Mouse (Mus musculus) hindbrain, embryonic 14.5 days (tissue): Measurements from ENCODE around the gene Palm3. TPM values are rescaled to one million over a fixed set of nuclear protein-coding genes. Genes with fewer than 3 reads are reported as not detected.
A peak's percentile ranks its signal among the peaks of the same experiment; 100 is the strongest.

Experiments used
- ATAC-seq: fragments of 200-750 bp; cut with Nextera tagmentation; 2 replicates; pipeline ENCODE4 v1.8.0; 2017; ENCODE audit warnings: moderate number of reproducible peaks, mild to moderate bottlenecking, moderate TSS enrichment, moderate library complexity; ENCODE audit not compliant: low FRiP score
- DNase-seq: peaks from one replicate; pipeline ENCODE4 v3.0.0-alpha.2; 2015; ENCODE audit warnings: low spot score
- H3K27ac ChIP-seq: fragments of 300-500 bp; sonication (generic); 2 replicates; pipeline ENCODE4 v1.5.1; 2014; ENCODE audit warnings: mild to moderate bottlenecking, moderate library complexity
- H3K27me3 ChIP-seq: fragments of 300-500 bp; sonication (generic); 2 replicates; pipeline ENCODE4 v1.6.1; 2014; ENCODE audit warnings: mild to moderate bottlenecking, low read length, mixed read lengths; ENCODE audit not compliant: control insufficient read depth, insufficient read depth
- H3K36me3 ChIP-seq: fragments of 300-500 bp; sonication (generic); replicated peaks from 2 replicates; pipeline ENCODE4 v1.6.1; 2014; ENCODE audit not compliant: control insufficient read depth, insufficient read depth
- H3K4me1 ChIP-seq: fragments of 300-500 bp; sonication (generic); replicated peaks from 2 replicates; pipeline ENCODE4 v1.6.1; 2014; ENCODE audit warnings: antibody characterized with exemption, low read length, mixed read lengths; ENCODE audit not compliant: control insufficient read depth, insufficient read depth
- H3K4me2 ChIP-seq: fragments of 300-500 bp; sonication (generic); replicated peaks from 2 replicates; pipeline ENCODE4 v1.6.1; 2014; ENCODE audit warnings: mild to moderate bottlenecking, moderate library complexity
- H3K4me3 ChIP-seq: fragments of 300-500 bp; sonication (generic); replicated peaks from 2 replicates; pipeline ENCODE4 v1.5.1; 2014; ENCODE audit warnings: mild to moderate bottlenecking, low read length
- H3K9ac ChIP-seq: fragments of 300-500 bp; sonication (generic); 2 replicates; pipeline ENCODE4 v1.6.1; 2014
- H3K9me3 ChIP-seq: fragments of 300-500 bp; sonication (generic); 2 replicates; pipeline ENCODE4 v1.6.1; 2016; ENCODE audit warnings: low read length; ENCODE audit not compliant: control insufficient read depth
- WGBS: fragments of 180-500 bp; shearing (Covaris S2); extraction: QIAGEN DNeasy Blood & Tissue Kit; methylation state at CpG from one replicate; pipeline ENCODE4 v1.1.7; 2014; 5-methylcytosine and 5-hydroxymethylcytosine counted together
- polyA plus RNA-seq: library from polyadenylated mRNA; unstranded; fragments of >200 nt; fragmentation: Nextera tagmentation; extraction: Ambion mirVana; gene quantifications from 2 replicates; pipeline ENCODE4 v1.2.1, GENCODE M21; 2014

The Palm3 gene
- polyA plus RNA-seq, 1 experiment from 2014 or later: 5.5 TPM

- Histone ChIP-seq H3K4me2 (no peak overlapping the region), H3K27me3 (peaks cover 4% of the 10 kb centered on the region), H3K36me3 (no peaks in the 10 kb centered on the region), H3K4me3 (no peak overlapping the region), H3K4me1 (no peaks in the 10 kb centered on the region), H3K27ac (no peak overlapping the region), H3K9me3 (no peaks in the 10 kb centered on the region), H3K9ac (no peak overlapping the region)
- 76% methylated on average over 4 of the region's 4 CpGs for WGBS
- ATAC-seq (no peak), DNase-seq (no peak)
Measured at GRCm38 (mm10) chr8:84032777-84033176, 11.5 kb downstream of the Palm3 start.

GRCm38 (mm10) chr8:84038015-84038414 is 16.7 kb downstream of the Palm3 start:
- ATAC-seq (no peak), DNase-seq (no peak)
- no peak overlapping the region for H3K27ac ChIP-seq
- H3K9me3 ChIP-seq: no peaks in the 10 kb centered on the region
- WGBS: 87% methylated on average over 5 of the region's 5 CpGs
- no peak overlapping the region for H3K4me2 ChIP-seq
- H3K36me3 ChIP-seq: no peaks in the 10 kb centered on the region
- H3K4me1 ChIP-seq: peaks cover 11% of the 10 kb centered on the region; the same call in 1 of the 2 replicates
- peaks cover 25% of the 10 kb centered on the region for H3K27me3 ChIP-seq
- H3K4me3 ChIP-seq: no peak overlapping the region
- H3K9ac ChIP-seq: no peak overlapping the region

- Histone ChIP-seq H3K27ac (no peak overlapping the region), H3K9ac (no peak overlapping the region), H3K4me2 (no peak overlapping the region), H3K27me3 (peaks cover 35% of the 10 kb centered on the region), H3K9me3 (no peaks in the 10 kb centered on the region), H3K36me3 (no peaks in the 10 kb centered on the region), H3K4me1 (peaks cover 11% of the 10 kb centered on the region; the same call in 1 of the 2 replicates), H3K4me3 (no peak overlapping the region)
- DNase-seq: peak; percentile 91
- no peak for ATAC-seq
- 6% methylated on average over 5 of the region's 5 CpGs for WGBS
Measured at GRCm38 (mm10) chr8:84039050-84039449, 17.8 kb downstream of the Palm3 start.

GRCm38 (mm10) chr8:84042066-84042947 is 21.0 kb downstream of the Palm3 start, which contains the start of gene Il27ra:
Gene Il27ra, minus strand, starts transcription at chr8:84042589.
- DNase-seq: peak; percentile 55
- peak; percentile 75 for ATAC-seq
- 4% methylated on average over 40 of the region's 40 CpGs for WGBS
- Histone ChIP-seq H3K9me3 (no peaks in the 10 kb centered on the region), H3K27ac (no peak within 1 kb of the TSS), H3K27me3 (peaks cover 60% of the 10 kb centered on the region), H3K36me3 (no peaks in the 10 kb centered on the region), H3K9ac (peak within 1 kb of the TSS; percentile 40), H3K4me2 (peak within 1 kb of the TSS; percentile 52), H3K4me1 (peaks cover 11% of the 10 kb centered on the region; the same call in 1 of the 2 replicates), H3K4me3 (peak within 1 kb of the TSS; percentile 28)

- Histone ChIP-seq H3K4me3 (no peak overlapping the region), H3K36me3 (no peaks in the 10 kb centered on the region), H3K9me3 (no peaks in the 10 kb centered on the region), H3K4me1 (peaks cover 11% of the 10 kb centered on the region; the same call in 1 of the 2 replicates), H3K27ac (no peak overlapping the region), H3K4me2 (no peak overlapping the region), H3K9ac (no peak overlapping the region), H3K27me3 (peaks cover 60% of the 10 kb centered on the region)
- DNase-seq (no peak), ATAC-seq (no peak)
- 38% methylated on average over 12 of the region's 12 CpGs for WGBS
Measured at GRCm38 (mm10) chr8:84042948-84043342, 21.7 kb downstream of the Palm3 start.

GRCm38 (mm10) chr8:84044103-84044502 is 22.8 kb downstream of the Palm3 start:
- H3K36me3 ChIP-seq: no peaks in the 10 kb centered on the region
- 5% methylated on average over 7 of the region's 7 CpGs for WGBS
- H3K27me3 ChIP-seq: peaks cover 60% of the 10 kb centered on the region
- H3K9me3 ChIP-seq: no peaks in the 10 kb centered on the region
- H3K9ac ChIP-seq: no peak overlapping the region
- DNase-seq (no peak), ATAC-seq (no peak)
- no peak overlapping the region for H3K27ac ChIP-seq
- H3K4me2 ChIP-seq: no peak overlapping the region
- peaks cover 11% of the 10 kb centered on the region; the same call in 1 of the 2 replicates for H3K4me1 ChIP-seq
- H3K4me3 ChIP-seq: no peak overlapping the region

GRCm38 (mm10) chr8:84044900-84045299 is 23.6 kb downstream of the Palm3 start, which contains the start of gene Rln3:
Gene Rln3, minus strand, starts transcription at chr8:84045000.
- 9% methylated on average over 9 of the region's 9 CpGs for WGBS
- H3K27me3 ChIP-seq: peaks cover 60% of the 10 kb centered on the region

GRCm38 (mm10) chr8:84046505-84046904 is 25.2 kb downstream of the Palm3 start:
- Histone ChIP-seq H3K36me3 (no peaks in the 10 kb centered on the region), H3K4me2 (no peak overlapping the region), H3K4me1 (peaks cover 11% of the 10 kb centered on the region; the same call in 1 of the 2 replicates), H3K27ac (no peak overlapping the region), H3K9me3 (no peaks in the 10 kb centered on the region), H3K9ac (no peak overlapping the region), H3K27me3 (peaks cover 50% of the 10 kb centered on the region), H3K4me3 (no peak overlapping the region)
- no peak for DNase-seq
- ATAC-seq: no peak
- 87% methylated on average over 3 of the region's 3 CpGs for WGBS

More at GRCm38 (mm10) chr8:84044900-84045299, 23.6 kb downstream of the Palm3 start, which contains the start of gene Rln3:
- H3K9me3 ChIP-seq: no peaks in the 10 kb centered on the region
- DNase-seq: no peak
- H3K27ac ChIP-seq: no peak within 1 kb of the TSS
- H3K4me1 ChIP-seq: peaks cover 11% of the 10 kb centered on the region; the same call in 1 of the 2 replicates
- ATAC-seq: no peak
- H3K4me2 ChIP-seq: no peak within 1 kb of the TSS
- no peak within 1 kb of the TSS for H3K4me3 ChIP-seq
- no peak within 1 kb of the TSS for H3K9ac ChIP-seq
- H3K36me3 ChIP-seq: no peaks in the 10 kb centered on the region

GRCm38 (mm10) chr8:84048171-84048570 is 26.9 kb downstream of the Palm3 start:
- ATAC-seq (no peak), DNase-seq (no peak)
- Histone ChIP-seq H3K4me1 (no peaks in the 10 kb centered on the region), H3K4me3 (no peak overlapping the region), H3K4me2 (no peak overlapping the region), H3K36me3 (no peaks in the 10 kb centered on the region), H3K27ac (no peak overlapping the region), H3K27me3 (peaks cover 34% of the 10 kb centered on the region), H3K9ac (no peak overlapping the region), H3K9me3 (no peaks in the 10 kb centered on the region)
- WGBS: 80% methylated on average over 5 of the region's 5 CpGs
